Mouse (Mus musculus) mature B cell (primary cell): ENCODE measurements around the gene Glp1r.

Source experiments
- in situ Hi-C: fragments of 300-500 bp; cut with MboI; formaldehyde crosslinking; loops from 2 replicates; pipeline ENCODE4 v1.14.3; 2019

Glp1r gene

DNA sequence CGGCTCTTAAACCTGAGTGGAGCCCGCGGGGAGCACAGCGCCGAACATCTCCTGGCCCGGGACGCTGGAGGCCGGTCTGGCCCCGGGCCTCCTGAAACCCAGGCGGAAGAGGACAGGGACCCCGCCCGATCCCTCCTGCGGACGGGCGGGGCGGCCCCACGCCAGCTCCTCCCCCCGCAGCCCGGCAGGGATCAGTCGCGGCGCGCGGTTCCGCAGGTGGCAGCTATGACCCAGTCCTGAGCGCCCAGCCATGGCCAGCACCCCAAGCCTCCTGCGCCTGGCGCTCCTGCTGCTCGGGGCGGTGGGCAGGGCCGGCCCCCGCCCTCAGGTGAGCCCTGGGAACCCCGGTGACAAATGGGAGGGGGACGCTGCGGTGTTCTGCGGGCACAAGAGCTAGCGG lies at the start of gene Glp1r:
Glp1r (plus strand) TSS at position 191 of the 400 bp plus-strand sequence.
- in situ Hi-C loops, result no loop called here

DNA sequence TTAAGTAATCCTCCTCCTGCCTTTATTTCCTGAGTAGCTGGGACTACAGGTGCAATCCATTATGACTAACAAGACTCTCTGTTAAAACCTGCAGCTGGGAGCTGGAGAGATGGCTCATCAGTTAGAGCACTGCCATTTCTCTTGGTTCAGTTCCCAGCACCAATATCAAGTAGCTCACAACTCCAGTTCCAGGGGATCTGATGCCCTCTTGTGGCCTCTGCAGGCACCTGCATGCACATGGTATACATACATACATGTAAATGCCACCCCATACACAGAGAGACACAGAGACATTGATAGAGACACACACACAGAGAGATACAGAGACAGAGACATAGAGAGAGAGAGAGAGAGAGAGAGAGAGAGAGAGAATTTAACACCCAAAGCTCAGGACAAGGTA lies 49.3 kb upstream of the Glp1r start:
- in situ Hi-C loops, result no loop called here

DNA sequence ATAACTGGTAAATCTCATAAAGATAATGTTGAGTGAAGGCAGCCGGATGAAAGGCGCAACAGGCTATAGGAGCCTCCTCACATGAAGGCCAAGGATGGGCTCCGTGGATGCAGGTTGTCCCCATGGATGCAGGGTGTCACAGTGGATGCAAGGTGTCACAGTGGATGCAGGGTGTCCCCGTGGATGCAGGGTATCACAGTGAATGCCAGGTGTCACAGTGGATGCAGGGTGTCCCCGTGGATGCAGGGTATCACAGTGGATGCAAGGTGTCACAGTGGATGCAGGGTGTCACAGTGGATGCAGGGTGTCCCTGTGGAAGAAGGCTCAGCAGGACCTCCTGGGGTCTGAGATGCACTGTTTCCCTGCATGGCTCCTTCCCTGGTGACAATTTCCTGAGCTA lies 44.3 kb upstream of the Glp1r start:
- in situ Hi-C loops, result no loop called here

DNA sequence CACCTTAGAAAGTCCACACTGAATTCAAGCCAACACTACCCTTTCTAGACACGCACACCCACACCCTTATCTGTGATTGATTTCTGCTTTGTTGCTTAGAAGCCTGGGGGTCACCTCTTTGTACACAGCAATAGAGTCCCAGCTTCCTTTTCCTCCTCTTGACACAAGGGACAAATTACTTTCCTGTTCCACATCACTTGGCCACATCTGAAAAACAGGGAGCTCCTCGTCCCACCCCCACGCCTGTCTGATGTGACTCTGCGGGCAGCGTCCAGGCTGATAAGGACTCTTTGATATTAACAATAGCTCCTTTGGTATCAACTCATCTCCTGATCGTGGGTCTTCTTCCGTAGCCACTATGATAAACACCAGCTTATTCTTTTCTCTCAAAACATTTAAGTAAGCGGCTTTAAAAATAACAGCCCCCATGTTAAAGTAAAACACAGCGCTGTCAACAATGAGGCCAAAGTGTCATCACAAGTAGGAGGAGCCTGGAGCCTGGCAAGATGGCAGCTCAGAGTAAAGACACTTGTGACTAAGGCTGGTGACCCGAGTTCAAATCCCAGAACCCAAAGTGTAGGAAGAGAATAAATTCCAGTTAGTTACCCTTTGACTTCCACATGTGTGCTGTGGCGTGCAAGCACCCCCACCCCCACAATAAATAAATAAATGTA lies 42.9 kb upstream of the Glp1r start:
- in situ Hi-C loops, result no loop called here

DNA sequence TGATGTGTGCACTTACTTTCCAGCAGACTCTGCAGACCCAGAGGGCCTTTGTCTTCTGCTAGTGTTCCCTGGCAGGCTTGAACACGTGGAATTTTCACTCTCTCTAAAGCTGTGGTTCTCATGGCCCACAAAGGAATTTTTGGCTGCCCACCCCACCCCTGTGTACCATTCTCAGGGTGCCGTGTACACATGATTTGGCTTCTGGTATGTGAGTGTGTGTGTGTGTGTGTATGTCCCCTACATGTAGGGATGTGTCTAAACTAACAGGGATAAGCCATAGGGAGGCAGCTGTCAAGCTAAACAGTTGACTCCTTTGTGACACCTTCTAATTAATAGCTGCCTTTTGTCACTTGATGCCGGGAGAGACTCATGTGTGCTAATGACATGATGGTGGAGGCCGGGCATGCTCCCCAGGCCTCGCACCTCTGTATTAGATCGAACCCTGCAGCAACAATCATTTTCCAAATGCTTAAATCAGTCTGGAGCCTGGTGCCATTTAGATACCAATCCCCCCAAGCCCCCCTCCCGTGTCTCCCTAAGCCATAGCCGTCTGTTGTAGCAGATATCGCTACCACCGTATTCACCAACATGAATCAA lies 41.5 kb upstream of the Glp1r start:
- in situ Hi-C loops, result no loop called here

DNA sequence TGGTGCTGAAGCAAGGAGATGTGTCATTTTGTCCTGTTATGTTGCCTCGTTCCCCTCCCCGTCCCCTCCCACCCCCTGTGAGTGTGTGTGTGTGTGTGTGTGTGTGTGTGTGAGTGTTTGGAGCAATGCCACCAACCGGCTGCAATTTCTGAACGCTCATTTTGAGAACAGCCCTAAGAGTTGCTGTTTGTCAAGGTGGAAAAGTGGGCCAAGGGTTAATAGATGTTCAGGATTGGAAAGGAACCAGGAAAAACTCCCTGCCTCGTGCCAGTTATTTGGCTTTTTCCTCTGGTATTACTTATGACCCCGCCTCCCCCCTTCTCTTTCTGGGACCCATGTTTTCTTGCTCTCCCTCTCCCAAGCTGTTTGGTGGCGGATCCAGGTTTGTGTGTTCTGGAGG lies 41.0 kb upstream of the Glp1r start:
- in situ Hi-C loops, result no loop called here

DNA sequence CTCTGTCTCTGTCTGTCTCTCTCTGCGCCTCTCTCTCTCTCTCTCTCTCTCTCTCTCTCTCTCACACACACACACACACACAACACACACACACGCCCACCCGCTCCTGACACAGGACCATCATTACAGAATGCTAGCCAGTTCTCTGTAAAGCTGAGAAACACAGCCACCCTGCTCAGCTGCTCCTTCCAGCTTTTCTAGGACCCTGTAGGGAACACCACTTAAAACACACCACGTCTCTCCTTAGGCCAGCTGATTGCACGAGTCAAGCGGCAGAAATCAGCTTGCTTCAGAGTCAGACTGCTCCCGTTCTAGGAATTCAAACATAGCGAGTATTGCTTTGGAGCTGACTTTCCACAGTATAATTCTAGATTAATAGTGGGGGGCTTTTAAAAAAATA lies 35.3 kb upstream of the Glp1r start:
- in situ Hi-C loops, result no loop called here

DNA sequence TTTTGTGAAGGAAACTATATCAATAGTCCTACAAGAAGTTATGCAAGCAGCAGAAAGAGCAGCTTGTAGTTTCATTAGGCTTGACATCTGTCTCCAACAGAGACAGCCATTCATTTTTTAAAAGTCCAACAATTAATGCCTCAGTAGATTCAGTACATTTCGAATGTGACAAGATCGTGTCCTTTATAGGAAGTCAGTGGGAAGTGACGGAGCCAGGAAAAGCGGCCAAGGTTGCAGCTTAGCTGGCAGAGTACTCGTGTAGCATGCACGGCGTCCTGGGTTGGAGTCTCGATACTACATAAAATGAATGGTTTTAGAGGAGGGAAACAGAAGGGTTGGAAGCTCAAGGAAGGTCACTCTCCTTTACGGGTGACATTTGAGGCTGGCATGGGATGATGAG lies 34.7 kb upstream of the Glp1r start:
- in situ Hi-C loops, result no loop called here

DNA sequence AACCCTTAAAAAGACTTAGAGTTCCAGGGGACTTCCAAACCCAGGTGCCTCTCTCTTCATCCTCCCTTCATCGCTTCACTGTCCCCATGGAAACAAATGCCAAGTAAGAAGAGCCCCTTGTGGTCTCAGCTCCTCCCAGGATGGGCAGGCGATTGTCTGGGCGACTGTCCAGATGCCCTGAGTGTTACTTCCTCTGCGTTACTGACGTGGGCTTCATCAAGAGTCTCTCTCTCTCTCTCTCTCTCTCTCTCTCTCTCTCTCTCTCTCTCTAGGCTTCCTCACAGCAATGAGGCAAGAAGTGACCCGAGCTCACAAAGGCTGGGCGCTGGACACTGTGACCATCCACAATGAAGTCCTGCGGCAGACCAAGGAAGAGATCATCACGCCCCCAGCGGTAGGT lies 30.6 kb upstream of the Glp1r start:
- in situ Hi-C loops, result no loop called here

DNA sequence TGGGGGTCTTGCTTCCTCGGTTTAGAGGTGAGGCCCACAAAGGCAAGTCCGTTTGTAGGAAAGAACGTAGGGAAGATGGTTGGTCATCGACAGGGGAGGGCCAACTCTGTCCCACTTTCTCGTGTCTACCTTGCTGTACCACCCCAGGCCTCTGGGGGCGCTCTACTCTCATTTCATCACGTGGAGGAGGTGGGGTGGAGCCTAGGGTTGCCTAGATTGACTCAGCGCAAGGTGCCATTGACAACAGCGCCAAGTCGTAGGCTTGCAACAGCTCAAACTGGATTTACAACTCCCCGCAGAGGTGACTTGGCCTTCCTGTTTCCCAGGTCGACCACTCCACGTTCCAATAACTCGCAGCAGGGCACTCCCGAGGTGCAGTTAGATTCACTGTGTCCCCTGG lies 27.3 kb upstream of the Glp1r start:
- in situ Hi-C loops, result no loop called here

DNA sequence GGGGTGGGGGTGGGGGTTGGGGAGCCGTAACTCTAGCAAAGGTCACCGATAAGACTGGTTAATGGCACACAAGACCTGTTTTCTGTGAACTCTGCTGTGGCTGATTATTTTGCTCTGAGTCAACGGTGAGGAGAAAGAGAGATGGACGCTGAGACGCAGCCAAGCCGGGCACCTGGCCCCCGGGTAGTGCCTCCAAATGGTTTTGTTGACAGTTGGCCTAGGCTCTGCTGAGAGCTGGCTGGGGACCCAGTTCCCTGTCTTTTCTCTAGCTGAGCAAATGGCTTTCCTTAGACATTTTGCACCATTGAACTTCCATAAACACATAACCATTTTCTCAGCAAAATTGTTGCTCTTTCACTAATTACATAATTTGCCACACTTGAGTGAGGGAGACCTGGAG lies 24.2 kb upstream of the Glp1r start:
- in situ Hi-C loops, result no loop called here

DNA sequence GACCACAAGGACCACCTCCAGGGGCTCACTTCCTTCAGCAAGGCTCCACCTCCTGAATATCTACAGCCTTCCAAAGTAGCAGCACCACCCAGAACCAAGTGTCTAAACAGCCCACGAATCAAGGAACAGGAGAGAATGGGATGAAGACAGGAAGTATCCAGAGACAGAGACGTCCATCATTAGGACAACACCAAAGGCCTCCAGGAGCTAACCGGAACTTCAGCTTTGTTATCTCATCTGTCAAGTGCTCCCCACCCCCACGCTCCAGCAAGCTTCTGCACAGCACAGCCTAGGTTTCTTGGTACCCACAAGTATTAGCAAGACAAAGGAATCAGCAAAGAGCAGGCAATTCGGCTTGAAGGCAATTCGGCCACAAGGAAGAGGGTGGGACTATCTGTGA lies 23.0 kb upstream of the Glp1r start:
- in situ Hi-C loops, result no loop called here

DNA sequence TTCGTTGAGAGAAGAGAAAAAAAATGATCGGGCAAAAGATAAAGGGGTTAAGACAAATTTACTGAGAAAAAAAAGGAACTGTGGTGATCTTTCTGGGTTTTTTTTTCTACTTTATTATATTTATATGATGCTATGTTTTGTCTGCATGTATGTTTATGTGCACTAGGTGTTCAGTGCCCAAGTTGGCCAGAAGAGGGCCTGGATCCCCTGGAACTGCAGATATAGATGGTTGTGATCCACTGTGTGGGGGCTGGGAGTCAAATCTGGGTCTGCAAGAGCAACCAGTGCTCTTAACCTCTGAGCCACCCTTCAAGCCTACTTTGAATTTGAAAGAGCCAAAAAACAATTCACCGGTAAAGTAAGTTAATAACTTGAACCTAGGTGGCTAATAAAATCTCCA lies 21.2 kb upstream of the Glp1r start:
- in situ Hi-C loops, result no loop called here

DNA sequence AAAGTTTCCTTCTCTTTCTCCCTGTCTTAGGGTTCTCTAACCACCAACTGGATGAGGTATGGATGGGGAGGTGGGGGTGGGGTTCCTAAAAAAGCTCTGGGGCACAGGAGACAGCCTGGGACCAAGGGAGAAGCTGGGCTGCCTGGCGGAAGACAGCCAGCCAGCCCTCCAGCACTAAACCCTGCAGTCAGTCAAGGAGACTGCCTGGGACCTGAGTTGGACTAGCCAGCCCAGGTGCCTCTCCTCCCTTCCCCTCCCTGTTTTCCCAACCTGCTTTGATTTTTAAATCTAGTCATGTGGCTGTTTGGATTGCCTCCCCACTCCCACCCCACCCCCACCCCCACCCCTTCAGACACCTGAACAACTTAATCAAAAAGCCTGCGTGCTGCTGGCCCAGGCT lies 20.6 kb upstream of the Glp1r start:
- in situ Hi-C loops, result no loop called here

DNA sequence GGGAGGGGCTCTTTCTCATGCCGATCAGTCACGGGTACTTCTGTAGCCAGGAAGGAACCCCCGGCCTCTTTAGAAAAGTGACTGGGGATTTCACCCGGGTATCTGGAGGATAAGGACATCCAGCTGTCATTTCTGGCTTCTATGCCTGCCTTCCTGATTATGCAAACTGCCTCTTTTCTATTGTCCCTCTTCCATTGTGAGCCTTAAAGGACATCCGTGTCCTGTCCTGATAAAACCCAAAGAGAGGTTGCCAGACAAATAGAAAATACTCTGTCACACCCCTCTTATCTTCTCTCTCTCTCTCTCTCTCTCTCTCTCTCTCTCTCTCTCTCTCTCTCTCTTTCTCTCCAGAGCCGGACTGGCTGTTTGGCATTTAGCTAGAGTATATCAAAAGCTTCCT lies 19.4 kb upstream of the Glp1r start:
- in situ Hi-C loops, result no loop called here

DNA sequence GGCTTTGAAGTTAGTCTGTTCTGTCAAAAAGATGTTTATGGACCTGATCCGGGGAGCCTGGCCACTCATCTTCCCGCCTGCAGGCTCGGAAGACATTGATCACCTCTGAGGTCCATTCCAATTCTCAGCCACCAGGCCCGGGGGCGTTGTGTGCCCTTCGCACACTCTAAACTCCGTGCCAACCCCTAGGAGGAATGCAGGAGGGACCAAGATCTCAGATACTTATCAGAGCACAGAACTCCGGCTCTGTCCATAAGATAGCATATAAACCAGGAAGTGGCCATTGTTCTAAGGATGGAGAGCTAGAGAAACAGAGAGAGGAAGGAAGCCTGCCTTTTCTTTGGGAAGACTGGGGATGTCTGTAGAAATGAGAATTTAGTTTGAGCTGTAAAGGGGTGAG lies 18.1 kb upstream of the Glp1r start:
- in situ Hi-C loops, result no loop called here

DNA sequence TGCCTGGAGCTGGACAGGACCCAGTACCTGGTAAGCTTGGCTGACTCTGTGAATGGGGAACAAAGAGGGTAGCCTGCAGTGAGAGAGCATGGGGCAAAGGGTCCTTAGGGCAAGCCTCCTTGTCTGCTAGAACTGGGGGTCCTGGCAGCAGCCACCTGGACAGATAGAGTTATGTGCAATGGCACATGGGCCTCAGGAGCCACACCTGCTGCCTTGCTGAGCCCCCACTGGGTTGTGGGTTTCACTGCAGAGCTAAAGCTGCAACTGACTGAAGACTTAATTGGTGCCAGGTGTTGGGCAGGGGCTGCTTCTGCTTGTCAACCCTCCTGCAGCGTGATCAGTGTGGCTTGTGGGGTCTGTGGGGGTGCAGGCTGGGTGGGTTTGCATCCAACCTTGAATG lies 9.5 kb upstream of the Glp1r start:
- in situ Hi-C loops, result no loop called here

DNA sequence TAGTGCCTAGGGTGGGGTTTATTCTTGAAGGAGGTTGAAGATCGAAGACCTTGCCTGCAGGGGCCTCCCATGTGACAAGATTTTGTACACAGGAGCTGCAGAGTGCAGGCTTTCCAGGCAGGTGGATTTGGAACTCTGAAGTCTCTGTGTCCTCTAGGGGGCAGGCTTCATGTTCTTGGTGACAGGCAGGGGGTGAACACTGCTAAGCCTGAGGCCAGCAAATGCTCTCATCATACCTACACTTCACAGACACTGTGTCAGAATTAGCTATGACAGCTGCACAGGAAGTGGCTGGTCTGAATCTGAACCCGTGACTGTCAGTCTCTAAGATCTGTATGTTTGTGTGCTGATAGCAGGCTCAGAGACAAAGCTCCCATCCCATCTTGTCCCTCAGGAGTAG lies 8.9 kb upstream of the Glp1r start:
- in situ Hi-C loops, result no loop called here

DNA sequence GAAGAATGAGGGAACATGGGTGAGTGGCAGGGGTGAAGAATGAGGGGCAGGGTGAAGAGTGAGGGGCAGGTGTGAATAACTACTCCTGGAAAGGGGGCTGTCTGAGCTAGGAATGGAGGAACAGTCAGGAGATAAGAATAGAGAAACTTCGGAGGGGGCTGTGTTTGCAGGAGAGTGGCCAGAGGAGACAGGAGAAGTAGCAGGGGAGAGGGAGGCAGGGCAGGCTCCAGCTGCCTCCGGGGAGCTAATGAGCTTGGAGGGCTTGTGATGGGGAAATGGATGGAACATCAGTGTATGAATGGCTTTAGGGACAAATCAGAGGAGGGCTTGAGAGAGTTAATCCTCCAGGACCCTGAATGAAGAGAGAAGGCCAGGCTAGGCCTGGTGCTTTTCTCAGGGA lies 4.5 kb upstream of the Glp1r start:
- in situ Hi-C loops, result no loop called here

DNA sequence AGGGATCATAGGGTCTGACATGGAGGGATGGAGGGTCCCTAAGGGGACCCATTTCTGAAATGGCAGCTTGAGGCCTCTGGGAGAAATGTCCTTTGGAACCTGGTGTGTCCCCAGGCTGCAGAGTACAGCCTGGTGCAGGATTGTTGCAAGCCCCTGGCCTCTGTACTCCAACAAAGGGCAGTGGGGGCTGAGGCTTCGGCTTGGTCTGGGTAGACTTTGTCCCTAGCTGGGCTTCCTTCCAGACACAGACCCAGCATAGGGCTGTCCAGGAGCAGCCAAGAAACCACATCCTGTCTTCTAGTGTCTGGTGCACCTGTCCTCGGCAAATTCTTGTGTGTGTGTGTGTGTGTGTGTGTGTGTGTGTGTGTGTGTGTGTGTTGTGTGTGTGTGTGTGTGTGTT lies 2.5 kb downstream of the Glp1r start:
- in situ Hi-C loops, result no loop called here

DNA sequence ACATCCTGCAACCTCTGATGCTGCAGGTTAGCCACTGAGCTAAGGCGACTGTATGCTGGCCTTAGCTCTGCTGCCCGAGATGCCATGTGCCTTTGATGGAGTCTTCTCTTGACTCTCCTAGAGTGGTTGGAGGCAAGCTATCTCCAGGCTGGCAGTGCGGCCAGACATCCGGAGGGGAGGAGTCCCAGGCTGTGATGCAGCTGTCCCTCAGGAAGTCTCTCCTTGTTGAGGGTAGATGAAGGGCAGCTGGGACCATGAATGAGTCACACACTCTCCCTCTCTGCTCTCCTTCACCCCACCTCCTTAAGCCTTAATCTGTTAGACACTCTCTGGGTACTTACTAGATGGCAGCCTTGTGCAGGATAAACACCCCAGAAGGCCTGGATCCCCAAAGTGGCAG lies 6.0 kb downstream of the Glp1r start:
- in situ Hi-C loops, result no loop called here

DNA sequence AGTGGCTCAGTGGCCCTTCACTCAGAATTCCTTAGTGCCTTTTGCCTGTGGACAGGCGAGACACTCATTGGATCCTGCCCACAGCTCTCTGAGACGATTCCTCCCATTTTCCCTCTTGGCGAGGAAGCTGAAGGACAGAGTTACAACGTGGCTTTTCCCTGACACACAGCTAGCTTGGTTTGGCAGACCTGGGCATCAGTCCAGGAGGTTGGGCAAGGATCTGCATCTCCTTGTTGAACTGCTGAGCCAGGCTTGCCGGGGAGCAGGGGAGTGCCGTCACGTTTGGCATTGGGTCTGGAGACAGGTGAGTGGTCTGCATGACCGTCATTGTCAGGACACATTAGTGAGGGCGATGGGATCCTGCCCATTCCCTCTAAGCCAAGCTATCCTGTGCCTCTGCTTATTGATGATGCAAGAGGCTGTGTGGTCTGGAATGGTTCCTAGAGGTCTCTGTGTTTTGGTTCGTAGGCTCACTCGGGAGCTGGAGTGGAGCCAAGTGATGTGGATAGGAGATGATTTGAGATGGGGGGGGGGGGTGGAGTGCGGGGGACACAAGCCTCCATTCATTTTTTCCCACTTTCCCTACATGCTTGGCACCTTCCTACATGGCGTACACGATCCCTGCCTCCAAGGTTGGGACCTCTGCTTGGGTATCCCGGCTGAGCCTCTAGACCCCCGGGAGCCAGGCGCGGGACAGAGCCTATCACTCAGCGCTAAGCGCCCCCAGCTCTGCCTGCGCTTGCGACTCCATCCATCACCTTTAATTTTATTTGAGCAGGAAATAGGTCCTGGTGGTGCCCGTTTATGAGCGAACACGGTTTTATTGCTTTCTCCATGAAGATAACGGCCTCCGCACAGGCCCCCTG lies 9.5 kb downstream of the Glp1r start:
- in situ Hi-C loops, result no loop called here

DNA sequence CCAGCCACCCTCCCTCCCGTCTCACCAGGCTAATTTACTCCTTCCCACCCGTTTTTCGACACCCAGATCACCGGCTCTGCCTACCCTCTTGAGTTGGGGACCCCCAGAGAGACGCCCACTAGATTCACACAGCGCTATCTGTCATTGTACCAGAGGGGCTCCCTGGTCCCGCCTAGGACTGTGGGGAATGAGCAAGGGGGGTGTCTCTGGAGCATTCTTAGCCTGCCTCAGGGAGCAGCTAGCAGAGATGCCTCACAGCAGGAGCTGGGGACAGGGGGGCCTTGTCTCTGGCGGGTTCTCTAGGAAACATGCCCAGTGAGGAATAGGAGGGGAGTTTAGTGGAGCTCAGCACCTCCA lies 10.1 kb downstream of the Glp1r start:
- in situ Hi-C loops, result no loop called here
